Mouse (Mus musculus): ENCODE results near the gene Vps25. TPM values are rescaled to one million over a fixed set of nuclear protein-coding genes. Genes with fewer than 3 reads are reported as not detected.

The Vps25 gene
- total RNA-seq (2014; fragmentation: Nextera tagmentation), result 176 and 203 TPM in 2 replicates
- total RNA-seq (2017), result 76.7 and 80.4 TPM in 2 replicates

GRCm38 (mm10) chr11:101253613-101254389, at the start of gene Vps25:
TSS of gene Vps25 (plus strand) at chr11:101253707.
- ATAC-seq (replicated peaks; ENCODE audit: poor library complexity, severe bottlenecking), result peak; percentile 96

GRCm38 (mm10) chr11:101211970-101212369, 41.5 kb upstream of the Vps25 start:
- peak; percentile 46; the same call in 1 of the 2 replicates for ATAC-seq (replicated peaks; ENCODE audit: poor library complexity, severe bottlenecking)

- no peak for ATAC-seq (replicated peaks; ENCODE audit: poor library complexity, severe bottlenecking)
Measured at GRCm38 (mm10) chr11:101216936-101217335, 36.6 kb upstream of the Vps25 start.

GRCm38 (mm10) chr11:101218436-101219055, 35.0 kb upstream of the Vps25 start:
- ATAC-seq (replicated peaks; ENCODE audit: poor library complexity, severe bottlenecking), result no peak

- ATAC-seq (replicated peaks; ENCODE audit: poor library complexity, severe bottlenecking), result 0 out of 2 replicates have a peak, but pooled peaks have one; percentile 40
Measured at GRCm38 (mm10) chr11:101220853-101221252, 32.7 kb upstream of the Vps25 start.

GRCm38 (mm10) chr11:101221306-101221986, 32.1 kb upstream of the Vps25 start:
- ATAC-seq (replicated peaks; ENCODE audit: poor library complexity, severe bottlenecking), result 0 out of 2 replicates have a peak, but pooled peaks have one; percentile 34

- ATAC-seq (replicated peaks; ENCODE audit: poor library complexity, severe bottlenecking), result no peak
Measured at GRCm38 (mm10) chr11:101224337-101224736, 29.2 kb upstream of the Vps25 start.

GRCm38 (mm10) chr11:101225331-101226064, 28.0 kb upstream of the Vps25 start:
- ATAC-seq (replicated peaks; ENCODE audit: poor library complexity, severe bottlenecking), result no peak

GRCm38 (mm10) chr11:101226065-101226701, 27.3 kb upstream of the Vps25 start, which contains the start of gene Ezh1:
TSS of gene Ezh1 (minus strand) at chr11:101226463.
- peak; percentile 91 for ATAC-seq (replicated peaks; ENCODE audit: poor library complexity, severe bottlenecking)

GRCm38 (mm10) chr11:101229361-101229900, 24.1 kb upstream of the Vps25 start:
- peak; percentile 36 for ATAC-seq (replicated peaks; ENCODE audit: poor library complexity, severe bottlenecking)

- ATAC-seq (replicated peaks; ENCODE audit: poor library complexity, severe bottlenecking), result no peak
Measured at GRCm38 (mm10) chr11:101230061-101230511, 23.4 kb upstream of the Vps25 start.

GRCm38 (mm10) chr11:101230526-101230925, 23.0 kb upstream of the Vps25 start:
- no peak for ATAC-seq (replicated peaks; ENCODE audit: poor library complexity, severe bottlenecking)

- ATAC-seq (replicated peaks; ENCODE audit: poor library complexity, severe bottlenecking), result no peak
Measured at GRCm38 (mm10) chr11:101230991-101231871, 22.3 kb upstream of the Vps25 start.

GRCm38 (mm10) chr11:101232010-101232839, 21.3 kb upstream of the Vps25 start:
- peak; percentile 82 for ATAC-seq (replicated peaks; ENCODE audit: poor library complexity, severe bottlenecking)

GRCm38 (mm10) chr11:101233240-101233639, 20.3 kb upstream of the Vps25 start:
- no peak for ATAC-seq (replicated peaks; ENCODE audit: poor library complexity, severe bottlenecking)

- ATAC-seq (replicated peaks; ENCODE audit: poor library complexity, severe bottlenecking), result no peak
Measured at GRCm38 (mm10) chr11:101234124-101234523, 19.4 kb upstream of the Vps25 start.

GRCm38 (mm10) chr11:101235429-101235828, 18.1 kb upstream of the Vps25 start:
- no peak for ATAC-seq (replicated peaks; ENCODE audit: poor library complexity, severe bottlenecking)
